Mouse (Mus musculus): ENCODE data around the gene Has1.
"Not testable (repeated sequence)": the region's sequence is repeated elsewhere in the genome, so short reads cannot be mapped to it uniquely, and the experiment has no call there.

- TF ChIP-seq CTCF (IDR thresholded peaks at IDR 0.05; ENCODE audit: low read depth); EP300 (optimal IDR thresholded peaks at IDR 0.05): not testable (repeated sequence)
Observed at GRCm38 (mm10) chr17:17844606-17845005, 10.4 kb downstream of the Has1 start.
